Mouse (Mus musculus) kidney, adult 2 months (tissue): ENCODE measurements at regions not wholly inside any gene's neighbourhood (a gene's known extent, or its start where the extent isn't known, plus 50 kb on each side); places are given as distances from the start of the nearest gene placed in this dataset.

Experiments used
- CTCF ChIP-seq: fragments of 200-500 bp; conservative IDR thresholded peaks from 2 replicates; pipeline ENCODE4 v1.5.1; 2011; ENCODE audit warnings: low read depth, mild to moderate bottlenecking, control low read depth, low read length, moderate library complexity, mixed read lengths; ENCODE audit not compliant: insufficient read depth, insufficient read length
- POLR2A ChIP-seq: fragments of 200-500 bp; IDR thresholded peaks from one replicate; pipeline ENCODE4 v1.6.1; 2011; ENCODE audit warnings: low read depth, low read length, control low read depth

GRCm38 (mm10) chr3:22681999-22682648 lies 605.7 kb downstream of the Tbl1xr1 start:
- TF ChIP-seq CTCF (no peak), POLR2A (no peak)
